Mouse (Mus musculus) kidney, postnatal 4 days (tissue): ENCODE data around the gene Kdm4c.
"Not testable (repeated sequence)": the region's sequence is repeated elsewhere in the genome, so short reads cannot be mapped to it uniquely, and the experiment has no call there.

ENCODE experiments used
- DNase-seq, 2 experiments: peaks; one replicate each; pipeline ENCODE4 v3.0.0; 2021; ENCODE audit warnings: mixed read lengths in 2 of 2

Kdm4c gene

DNA sequence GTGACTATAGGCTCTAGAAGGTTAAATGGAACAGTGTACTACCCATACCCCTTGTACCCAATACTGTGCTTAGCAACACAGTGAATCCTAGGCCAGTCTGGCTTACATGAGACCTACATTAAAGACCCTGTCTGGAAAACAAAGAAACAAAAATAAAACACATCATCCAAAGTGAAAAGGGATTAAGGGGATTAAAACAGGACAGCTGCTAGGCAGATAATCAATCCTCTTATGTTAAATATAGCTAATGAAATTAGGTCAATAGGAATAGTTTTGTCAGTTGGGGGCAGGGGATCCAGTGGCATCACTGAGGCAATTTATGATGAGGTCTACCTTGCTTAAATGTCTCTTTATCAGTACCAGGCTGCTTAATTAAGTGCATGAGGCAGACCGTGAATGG is at the start of gene Kdm4c:
Gene Kdm4c (plus strand): TSS at position 322 of the 400 bp plus-strand sequence.
- DNase-seq, result no peak

DNA sequence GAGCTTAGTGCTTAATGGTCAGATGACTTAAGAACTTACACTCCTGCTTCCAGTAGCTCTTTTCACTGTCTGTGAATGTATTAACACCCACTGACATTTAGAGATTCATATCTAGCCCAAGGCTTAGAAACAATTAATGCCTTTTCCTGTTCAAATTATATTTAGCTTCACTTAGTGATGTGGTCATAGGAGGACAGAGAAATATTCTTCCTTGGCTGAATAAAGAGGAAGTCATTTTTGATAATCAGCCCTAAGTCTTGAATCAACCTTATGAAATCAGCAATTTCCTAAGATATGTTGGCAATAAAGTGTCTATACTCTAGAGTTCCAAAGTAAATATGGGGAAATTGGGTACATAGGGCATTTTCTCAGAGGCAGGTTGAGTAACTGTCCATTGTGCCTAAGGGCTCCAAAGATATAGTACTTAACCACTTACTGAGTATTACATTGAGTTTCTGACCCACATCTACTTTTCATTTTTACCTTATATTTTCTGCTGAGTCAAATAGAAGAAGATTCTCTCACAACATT is 41.0 kb upstream of the Kdm4c start:
- no peak for DNase-seq

DNA sequence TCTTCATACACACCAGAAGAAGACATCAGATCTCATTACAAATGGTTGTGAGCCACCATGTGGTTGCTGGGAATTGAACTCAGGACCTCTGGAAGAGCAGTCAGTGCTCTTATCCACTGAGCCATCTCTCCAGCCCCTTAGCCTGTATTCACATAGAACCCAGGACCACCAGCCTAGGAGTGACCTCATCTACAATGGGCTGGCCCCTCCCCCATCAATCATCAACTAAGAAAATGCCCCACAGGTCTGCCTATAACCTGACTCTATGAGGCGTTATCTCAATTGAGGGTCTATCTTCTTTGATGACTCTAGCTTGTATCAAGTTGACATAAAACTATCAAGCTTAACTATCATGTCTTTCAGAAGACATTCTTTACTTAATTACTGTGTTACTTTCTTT is 20.5 kb upstream of the Kdm4c start:
- DNase-seq, result not testable (repeated sequence)

DNA sequence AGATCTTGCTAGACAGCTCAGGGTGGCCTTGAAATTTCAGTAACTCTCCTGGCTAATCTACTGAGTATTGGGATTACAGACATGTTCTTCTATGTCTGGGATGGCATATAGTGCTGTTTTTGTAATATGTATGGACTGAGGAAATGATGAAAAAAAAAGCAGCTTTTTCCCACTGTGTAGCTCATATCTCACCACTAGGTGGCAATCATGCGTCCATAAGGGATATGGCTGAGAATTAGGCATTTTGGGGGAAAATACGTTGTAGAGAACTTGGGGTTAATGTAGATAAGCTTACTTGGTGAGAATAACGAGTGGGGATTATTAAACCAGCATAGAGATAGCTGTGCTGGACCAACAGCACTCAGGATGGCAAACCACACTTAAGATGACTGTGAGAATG is 19.9 kb upstream of the Kdm4c start:
- peak; percentile 12 for DNase-seq

DNA sequence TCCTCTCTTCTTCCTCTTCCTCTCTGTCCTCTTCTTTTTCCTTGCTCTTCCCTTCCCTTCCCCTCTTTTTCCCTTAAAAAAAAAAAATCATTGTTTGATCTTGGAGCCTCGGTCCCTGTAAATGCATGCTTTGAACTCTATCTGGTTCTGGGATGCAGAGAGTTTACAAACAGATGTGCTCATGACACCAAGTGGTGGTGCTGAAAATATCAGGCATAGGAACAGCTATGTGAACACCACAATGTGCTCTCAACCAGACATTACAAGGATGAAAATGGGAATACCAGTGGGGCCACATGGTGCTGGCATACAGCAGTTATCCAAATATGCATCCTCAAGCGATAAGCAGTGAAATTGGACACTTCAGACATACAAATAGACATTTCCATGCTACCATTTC is 18.1 kb upstream of the Kdm4c start:
- no peak for DNase-seq

DNA sequence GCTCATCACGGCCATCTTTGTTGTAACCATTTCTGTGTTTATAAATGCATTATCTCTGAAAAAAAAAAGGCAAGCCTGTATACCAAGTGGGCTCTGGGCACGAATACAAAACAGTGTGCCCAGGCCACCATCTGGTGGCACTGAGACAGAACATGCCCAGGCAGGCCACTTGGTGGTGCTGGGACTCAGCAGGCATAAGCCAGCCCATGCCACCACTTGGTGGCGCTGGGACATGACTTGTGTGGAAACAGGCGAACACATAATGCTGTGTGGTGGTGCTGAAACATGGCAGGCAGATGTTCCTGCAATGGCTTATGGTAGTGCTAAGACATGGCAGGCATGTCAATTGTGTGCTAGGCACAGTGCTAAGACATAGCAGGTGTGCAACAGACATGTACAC is 11.3 kb upstream of the Kdm4c start:
- DNase-seq, result peak; percentile 16 to 28

DNA sequence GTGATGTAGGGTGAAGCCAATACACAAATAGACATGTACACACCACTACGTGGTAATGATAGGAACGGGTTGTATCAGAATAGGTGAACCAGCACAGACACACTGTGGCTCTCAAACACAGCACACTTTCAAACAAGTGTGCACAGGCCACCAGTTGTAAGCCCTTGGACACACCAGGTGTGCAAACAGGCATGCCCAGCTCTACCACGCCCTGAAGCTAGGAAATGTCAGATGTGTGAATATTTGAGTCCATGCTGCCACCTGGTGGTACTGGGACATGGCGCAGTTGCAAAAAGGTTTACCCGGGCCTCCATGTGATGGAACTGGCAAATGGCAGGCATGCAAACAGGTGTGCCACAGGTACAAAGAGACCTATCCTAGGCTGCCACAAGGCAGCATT is 10.9 kb upstream of the Kdm4c start:
- DNase-seq, result peak; percentile 63 to 72

DNA sequence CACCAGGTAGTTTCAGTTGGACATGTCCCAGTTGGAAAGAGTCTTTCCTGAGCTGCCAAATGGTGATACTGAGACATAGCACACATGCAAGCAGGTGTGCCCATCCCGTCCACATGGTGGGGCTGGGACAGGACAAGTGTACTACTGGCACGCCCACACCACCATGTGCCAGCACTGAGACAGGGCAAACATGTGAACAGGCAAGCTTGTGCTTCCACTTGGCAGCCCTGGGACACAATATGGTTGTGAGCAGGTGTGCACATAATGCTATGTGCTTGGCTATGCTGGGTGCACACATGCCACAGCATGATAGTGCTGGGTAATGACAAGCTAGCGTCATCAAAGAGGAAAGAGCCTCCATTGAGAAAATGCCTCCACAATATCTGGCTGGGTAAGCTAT is 8.8 kb upstream of the Kdm4c start:
- DNase-seq, result no peak

DNA sequence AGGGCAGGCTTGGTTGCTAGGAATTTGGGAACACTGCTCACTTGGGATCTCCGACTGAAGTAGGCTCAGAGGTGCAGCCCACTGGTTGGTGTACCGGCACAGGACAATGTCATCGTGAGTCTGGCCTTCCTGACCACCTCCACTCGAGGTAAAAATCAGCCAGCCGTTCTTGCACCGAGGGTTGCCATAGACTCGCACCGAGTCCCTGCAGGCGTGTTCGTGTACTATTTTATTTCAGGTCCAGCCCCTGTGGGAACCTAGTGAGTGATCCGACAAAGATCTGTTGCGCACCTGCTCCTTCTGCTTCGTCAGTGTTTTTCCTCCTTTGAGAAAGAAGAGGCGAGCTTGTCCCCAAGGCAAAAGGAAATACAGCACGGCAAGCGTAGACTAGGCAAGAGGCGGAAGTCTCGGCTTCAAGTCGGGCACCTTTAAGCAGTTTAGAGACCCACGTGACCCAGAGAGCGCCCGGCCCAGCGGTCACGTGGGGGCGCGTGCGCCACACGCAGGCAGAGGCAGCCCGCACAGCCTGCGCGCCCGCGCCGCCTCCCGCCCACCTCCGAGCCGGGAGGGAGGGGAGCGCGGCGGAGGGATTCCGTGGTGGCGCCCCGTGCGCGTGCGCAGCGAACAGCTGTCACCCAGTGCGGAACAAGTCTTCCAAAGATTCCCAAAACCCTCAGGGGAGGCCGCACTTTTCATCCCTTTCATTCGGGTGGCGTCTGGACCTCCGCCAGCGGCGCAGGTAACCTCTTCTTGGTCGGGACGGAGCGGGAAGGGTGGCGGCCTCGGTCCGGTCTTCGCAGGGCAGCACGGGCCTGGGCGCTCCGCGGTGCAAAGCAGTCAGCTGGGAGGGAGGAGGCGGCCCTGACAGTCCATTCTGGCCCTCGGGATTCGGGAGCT is 9.3 kb downstream of the Kdm4c start:
- peak; percentile 96 to 98 for DNase-seq

DNA sequence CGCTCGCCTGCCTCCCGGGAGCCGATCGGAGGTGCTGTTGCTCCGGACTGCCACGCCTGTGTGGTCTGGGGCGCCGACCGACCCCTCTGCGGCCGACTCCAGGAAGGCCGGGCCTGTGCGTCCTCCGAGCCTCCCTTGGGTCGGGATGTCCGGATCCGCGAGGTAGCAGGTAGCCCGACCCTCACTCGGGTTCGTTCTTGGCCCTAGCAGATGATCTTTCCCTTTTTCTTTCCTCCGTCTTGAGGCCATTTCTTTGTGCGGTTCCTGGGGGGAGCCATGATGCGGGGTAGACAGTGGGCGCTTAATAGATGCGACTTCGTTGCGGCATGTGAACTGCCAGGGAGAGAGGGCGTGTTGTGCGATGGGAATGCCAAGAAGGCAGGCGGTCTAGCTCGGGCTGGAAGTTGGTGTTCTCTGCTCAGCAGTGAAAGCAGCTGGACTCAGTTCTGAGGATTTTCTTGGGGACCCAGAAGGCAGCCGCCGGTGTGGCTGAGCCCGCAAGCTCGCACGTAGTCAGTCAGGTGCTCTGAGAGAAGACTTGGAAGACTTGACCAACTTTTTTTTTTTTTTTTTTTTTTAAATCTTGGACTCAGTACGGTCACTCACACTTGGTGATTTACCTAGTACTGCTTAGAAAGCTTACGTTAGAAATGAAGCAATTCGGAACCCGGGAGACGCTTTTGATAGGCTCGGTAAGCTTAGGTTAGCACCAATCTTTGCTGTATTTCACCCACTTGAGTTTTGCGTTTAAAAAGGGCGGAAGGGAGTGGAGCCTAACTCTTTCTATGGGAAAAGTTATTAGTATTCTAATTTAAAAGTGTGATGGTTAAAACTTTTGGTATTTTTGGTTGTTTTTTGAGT is 10.2 kb downstream of the Kdm4c start:
- DNase-seq, result no peak

DNA sequence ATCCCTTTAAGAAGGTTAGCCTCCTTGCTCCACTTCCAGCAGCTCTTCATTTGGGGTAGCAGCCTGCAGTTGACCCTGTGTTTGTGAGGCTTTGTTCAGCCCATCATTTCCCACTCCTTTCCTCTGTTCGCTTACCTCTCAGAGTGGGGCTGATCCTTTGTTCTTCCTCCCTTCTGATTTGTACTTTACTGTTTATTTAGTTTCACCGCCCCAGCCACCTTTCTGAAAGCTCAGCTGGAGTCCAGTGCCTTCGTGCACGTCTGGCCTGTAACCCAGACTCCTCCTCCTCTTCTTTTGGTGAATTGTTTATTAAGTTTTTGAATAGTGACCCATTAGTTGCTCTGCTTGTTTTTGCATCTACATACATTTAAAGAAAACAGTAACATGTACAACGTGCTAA is 15.6 kb downstream of the Kdm4c start:
- DNase-seq, result no peak

DNA sequence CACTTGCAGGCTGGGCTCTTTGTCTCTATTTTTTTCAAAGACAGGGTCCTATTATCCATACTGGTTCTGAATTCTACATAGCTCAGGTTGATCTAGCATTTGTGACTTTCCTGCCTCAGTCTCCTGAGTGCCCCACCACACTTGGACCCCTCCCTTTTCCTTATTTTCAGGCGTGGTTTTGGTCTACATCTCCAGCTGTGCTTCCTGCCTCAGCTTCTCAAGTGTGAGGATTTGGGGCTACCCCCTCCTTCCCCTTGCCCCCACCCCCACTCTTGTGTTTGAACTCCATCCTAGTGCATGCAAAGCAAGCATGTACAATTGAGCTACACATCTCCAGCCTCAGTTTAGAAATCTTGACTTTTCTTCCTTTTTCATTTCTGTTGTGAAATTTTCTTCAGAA is 16.2 kb downstream of the Kdm4c start:
- no peak for DNase-seq

DNA sequence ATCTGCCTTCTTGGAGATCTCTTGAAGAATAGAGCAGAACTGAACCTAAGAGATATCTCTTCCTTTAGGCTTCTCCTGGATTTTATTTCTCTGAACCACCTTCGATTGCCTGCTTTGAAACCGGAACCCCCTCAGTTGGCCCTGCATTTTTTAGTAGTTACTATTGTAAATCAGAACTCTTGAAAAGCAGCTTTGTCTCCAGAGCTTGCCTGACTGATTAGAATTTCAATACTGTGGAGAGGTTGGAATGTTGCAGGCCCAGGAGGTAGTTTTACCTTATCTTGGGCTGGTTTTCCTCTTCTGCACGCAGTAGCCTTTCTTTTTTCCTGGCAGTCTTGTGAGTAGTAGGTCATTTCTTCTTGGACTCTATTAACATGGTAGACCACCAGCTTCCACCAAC is 17.0 kb downstream of the Kdm4c start:
- no peak for DNase-seq

DNA sequence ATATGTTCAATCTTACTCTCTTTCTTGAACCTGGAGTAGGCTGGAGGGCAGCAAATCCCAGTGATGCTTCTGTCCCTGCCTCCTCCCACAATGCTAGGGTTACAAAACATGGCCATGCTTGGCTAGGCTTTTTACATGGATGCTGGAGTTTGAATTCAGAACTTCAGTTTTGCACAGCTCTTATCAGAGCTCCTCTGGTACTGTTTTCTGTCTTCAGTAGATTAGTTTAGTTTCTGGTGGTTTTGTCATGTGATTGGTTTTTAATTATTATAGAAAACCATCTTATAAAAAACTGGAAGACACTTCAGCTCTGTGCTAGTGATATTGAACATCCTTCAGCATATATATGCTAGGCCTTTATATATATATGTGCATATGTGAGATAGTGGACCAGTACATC is 19.6 kb downstream of the Kdm4c start:
- no peak for DNase-seq

DNA sequence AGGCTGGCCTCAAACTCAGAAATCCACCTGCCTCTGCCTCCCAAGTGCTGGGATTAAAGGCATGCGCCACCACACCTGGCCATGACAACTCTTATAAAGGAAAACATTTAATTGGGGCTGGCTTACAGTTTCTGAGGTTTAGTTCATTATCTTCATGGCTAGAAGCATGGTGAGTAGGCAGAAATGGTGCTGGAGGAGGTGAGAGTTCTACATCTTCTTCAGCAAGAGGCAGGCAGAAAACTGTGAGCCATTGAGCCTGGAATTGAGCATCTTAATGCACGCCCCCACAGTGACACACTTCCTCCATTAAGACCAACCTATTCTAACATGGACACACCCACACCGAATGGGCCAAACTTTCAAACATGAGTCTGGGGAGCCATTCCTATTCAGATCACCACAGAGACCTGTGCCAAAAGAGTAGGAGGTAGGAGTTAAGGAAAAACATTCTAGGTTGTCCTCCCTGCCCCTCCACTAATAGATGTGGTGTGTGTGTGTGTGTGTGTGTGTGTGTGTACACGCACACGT is 22.2 kb downstream of the Kdm4c start:
- no peak for DNase-seq

DNA sequence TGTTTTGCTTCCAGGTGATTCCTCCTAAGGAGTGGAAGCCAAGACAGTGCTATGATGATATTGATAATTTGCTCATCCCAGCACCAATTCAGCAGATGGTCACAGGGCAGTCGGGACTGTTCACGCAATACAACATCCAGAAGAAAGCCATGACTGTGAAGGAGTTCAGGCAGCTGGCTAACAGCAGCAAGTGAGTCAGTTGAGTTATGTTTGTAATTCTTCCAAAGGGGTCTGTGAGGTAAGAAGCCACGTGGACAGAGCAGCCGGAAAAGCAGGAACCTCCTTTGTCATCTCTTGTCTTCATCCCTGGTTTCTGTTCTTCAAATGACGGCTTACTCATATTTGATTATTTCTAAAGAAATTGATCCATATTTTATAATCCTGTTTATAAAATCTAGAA is 28.9 kb downstream of the Kdm4c start:
- no peak for DNase-seq

DNA sequence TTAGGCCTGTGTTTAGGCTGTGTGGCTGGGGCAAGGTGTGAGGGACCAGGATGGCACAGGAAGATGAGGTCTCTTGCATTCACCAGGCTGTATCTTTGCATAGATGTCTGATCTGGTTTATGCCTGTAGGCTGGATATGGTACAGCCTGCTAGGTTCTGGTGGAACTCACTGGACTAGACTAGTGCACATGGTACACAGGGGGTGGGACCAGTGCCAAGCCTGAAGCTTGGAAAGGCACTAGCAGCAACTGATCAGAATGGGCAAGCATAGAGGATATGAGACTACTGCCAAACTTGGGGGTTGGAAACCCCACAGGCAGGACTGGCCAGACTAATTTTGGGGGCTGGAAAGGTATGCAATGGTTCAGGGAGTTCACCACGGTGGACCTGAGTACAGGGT is 35.2 kb downstream of the Kdm4c start:
- DNase-seq, result no peak

DNA sequence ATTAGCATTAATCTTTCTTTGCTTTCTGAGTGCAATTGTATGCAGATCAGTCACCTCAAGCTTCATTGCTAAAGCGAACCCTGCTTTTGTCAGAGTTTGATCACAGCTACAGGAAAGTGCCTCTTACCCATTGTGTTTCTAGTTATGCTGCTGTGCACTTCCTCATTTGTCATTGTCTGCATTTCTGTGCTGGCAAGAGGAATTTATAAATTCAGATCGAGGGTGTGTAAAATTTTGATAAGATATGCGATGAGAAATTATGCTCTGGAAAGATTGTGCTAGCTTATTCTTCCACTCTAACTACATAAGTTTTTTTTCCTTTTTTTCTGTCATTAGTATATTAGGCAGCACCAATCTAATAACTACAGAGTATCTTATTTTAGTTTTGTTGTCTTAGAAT is 37.9 kb downstream of the Kdm4c start:
- no peak for DNase-seq

DNA sequence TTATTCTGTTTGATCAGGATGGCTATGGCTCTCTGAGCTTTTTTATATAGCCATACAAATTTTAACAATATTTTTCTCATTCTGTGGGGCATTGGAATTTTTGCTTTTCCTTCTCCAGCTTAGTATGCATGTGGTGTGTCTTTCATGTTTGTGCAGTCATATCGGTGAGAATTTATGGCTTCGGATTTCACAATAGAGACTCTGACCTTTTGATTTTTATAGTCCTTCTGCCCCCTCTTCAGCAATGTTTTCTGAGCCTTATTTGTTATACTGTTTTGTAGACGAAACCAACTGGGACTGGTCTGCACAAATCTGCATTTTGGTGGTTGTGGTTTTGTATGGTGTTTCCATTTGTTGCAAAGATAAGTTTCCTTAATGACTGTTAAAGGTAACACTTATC is 45.6 kb downstream of the Kdm4c start:
- DNase-seq, result no peak

DNA sequence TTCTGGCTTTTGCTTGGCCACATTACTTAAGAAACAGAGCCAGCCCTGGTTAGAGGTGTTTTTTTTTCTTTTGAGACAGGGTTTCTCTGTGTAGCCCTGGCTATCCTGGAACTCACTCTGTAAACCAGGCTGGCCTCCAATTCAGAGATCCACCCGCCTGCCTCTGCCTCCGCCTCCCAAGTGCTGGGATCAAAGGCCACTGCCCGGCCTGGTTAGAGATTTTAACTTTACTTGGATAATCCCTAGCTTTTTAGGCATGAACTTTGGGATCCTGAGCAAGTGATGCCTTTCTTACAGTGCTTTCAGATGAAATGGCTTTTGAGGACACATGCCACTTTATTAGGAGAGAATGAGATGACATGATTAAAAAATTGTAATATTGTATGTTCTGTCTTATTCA is 52.4 kb downstream of the Kdm4c start:
- DNase-seq, result no peak

DNA sequence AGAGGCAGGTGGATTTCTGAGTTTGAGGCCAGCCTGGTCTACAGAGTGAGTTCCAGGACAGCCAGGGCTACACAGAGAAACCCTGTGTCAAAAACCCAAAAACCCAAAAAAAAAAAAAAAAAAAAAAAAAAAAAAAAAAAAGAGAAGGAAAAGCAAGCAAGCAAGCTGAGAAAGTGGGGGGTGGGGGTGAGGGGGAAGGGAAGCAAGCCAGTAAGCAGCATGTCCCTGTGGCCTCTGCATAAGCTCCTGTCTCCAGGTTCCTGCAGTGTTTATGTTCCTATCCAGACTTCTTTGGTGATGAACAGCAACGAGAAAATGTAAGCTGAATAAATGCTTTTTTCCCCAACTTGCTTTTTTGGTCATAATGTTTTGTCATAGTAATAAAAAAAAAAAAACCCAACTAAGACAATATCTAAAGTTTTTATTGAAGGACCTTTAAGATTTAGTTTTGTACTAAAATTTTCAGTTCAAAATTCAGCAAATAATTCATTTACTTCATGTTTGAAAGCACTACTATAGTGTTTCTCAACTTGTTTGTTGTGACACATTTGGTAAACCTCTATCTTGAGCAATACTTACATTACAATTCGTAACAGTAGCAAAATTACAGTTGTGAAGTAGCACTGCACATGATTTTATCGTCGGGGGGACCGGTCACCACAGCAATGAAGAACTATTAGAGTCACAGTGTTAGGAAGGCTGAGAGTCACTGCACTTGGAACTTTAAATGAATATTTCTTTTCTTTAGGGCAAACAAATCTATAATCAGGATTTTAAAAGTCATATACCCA is 63.2 kb downstream of the Kdm4c start:
- DNase-seq, result no peak

DNA sequence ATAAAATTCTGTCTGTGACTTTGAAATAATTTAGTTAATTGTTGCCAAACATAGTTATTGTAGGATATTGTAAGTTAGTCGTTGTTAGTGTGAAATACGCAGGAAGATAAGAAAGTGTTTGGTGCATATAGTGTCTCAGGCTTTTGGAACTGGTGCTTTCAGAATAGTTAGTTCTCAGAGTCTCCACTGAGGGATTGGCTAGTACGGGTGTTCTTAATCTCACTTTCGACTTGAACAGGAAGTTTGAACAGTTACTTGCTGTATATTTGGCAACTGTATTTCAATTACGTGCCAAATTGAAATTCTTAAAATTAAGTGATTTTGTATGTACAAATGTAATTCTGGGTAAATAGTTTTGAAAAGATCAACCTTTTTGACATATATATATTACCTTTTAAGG is 68.8 kb downstream of the Kdm4c start:
- no peak for DNase-seq

DNA sequence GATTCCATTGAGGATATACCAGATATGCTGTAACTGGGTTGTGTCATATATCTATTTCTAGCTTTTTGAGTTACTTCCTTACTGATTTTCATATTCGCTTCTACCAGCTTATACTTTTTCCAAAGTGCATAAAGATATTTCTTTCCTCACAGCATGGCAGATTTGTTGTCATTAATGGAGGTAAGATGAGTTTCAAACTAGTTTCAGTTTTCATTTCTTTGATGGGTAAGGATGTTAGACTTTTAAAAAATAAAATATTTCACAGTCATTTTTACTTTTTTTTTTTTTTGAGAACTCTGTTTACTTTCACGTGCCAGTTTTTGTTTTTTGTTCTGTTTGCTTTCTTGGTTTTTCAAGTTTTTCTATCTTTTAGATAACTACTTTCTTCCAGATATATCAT is 70.6 kb downstream of the Kdm4c start:
- DNase-seq, result no peak
